Mouse (Mus musculus) embryonic facial prominence, embryonic 14.5 days (tissue): ENCODE results near the gene Ago1. TPM values are rescaled to one million over a fixed set of nuclear protein-coding genes. Genes with fewer than 3 reads are reported as not detected.

Source experiments
- ATAC-seq: fragments of 200-750 bp; cut with Nextera tagmentation; 2 replicates; pipeline ENCODE4 v1.8.0; 2017; ENCODE audit warnings: low read depth, moderate number of reproducible peaks, moderate TSS enrichment
- DNase-seq: peaks from one replicate; pipeline ENCODE4 v3.0.0-alpha.2; 2015; ENCODE audit warnings: low spot score
- H3K27ac ChIP-seq: fragments of 300-500 bp; sonication (generic); replicated peaks from 2 replicates; pipeline ENCODE4 v1.5.1; 2014; ENCODE audit warnings: low read depth, mild to moderate bottlenecking, low read length, moderate library complexity
- H3K27me3 ChIP-seq: fragments of 300-500 bp; sonication (generic); replicated peaks from 2 replicates; pipeline ENCODE4 v1.6.1; 2014; ENCODE audit warnings: low read length; ENCODE audit not compliant: control insufficient read depth, insufficient read depth
- H3K36me3 ChIP-seq: fragments of 300-500 bp; sonication (generic); 2 replicates; pipeline ENCODE4 v1.6.1; 2014; ENCODE audit warnings: low read length, mixed read lengths; ENCODE audit not compliant: control insufficient read depth, insufficient read depth
- H3K4me1 ChIP-seq: fragments of 300-500 bp; sonication (generic); 2 replicates; pipeline ENCODE4 v1.6.1; 2014; ENCODE audit warnings: antibody characterized with exemption, low read length; ENCODE audit not compliant: control insufficient read depth, insufficient read depth
- H3K4me2 ChIP-seq: fragments of 300-500 bp; sonication (generic); 2 replicates; pipeline ENCODE4 v1.6.1; 2014; ENCODE audit warnings: low read depth, mild to moderate bottlenecking, low read length, moderate library complexity, mixed read lengths
- H3K4me3 ChIP-seq: fragments of 300-500 bp; sonication (generic); 2 replicates; pipeline ENCODE4 v1.5.1; 2014; ENCODE audit warnings: low read depth, mild to moderate bottlenecking, low read length
- H3K9ac ChIP-seq: fragments of 300-500 bp; sonication (generic); 2 replicates; pipeline ENCODE4 v1.6.1; 2014; ENCODE audit warnings: low read depth, mild to moderate bottlenecking, low read length, moderate library complexity, mixed read lengths
- H3K9me3 ChIP-seq: fragments of 300-500 bp; sonication (generic); 2 replicates; pipeline ENCODE4 v1.6.1; 2016; ENCODE audit warnings: low read length; ENCODE audit not compliant: control insufficient read depth
- WGBS: fragments of 180-500 bp; shearing (Covaris S2); extraction: QIAGEN DNeasy Blood & Tissue Kit; methylation state at CpG from one replicate; pipeline ENCODE4 v1.1.7; 2014; 5-methylcytosine and 5-hydroxymethylcytosine counted together
- polyA plus RNA-seq: library from polyadenylated mRNA; unstranded; fragments of >200 nt; fragmentation: Nextera tagmentation; extraction: Ambion mirVana; gene quantifications from 2 replicates; pipeline ENCODE4 v1.2.1, GENCODE M21; 2014

Ago1 gene
- polyA plus RNA-seq, 1 experiment from 2014 or later = 6.9 TPM

- DNase-seq (no peak), ATAC-seq (no peak)
- Histone ChIP-seq H3K9ac (no peak overlapping the region), H3K4me1 (no peaks in the 10 kb centered on the region), H3K4me3 (no peak overlapping the region), H3K27me3 (no peaks in the 10 kb centered on the region), H3K9me3 (no peaks in the 10 kb centered on the region), H3K4me2 (no peak overlapping the region), H3K27ac (no peak overlapping the region), H3K36me3 (peaks cover 57% of the 10 kb centered on the region)
- 60% methylated on average over 5 of the region's 5 CpGs for WGBS
Measured at GRCm38 (mm10) chr4:126438261-126438660, 30.1 kb downstream of the Ago1 start.

GRCm38 (mm10) chr4:126436268-126436667, 32.1 kb downstream of the Ago1 start:
- Histone ChIP-seq H3K9me3 (no peaks in the 10 kb centered on the region), H3K4me1 (no peaks in the 10 kb centered on the region), H3K27ac (no peak overlapping the region), H3K4me2 (no peak overlapping the region), H3K27me3 (no peaks in the 10 kb centered on the region), H3K9ac (no peak overlapping the region), H3K4me3 (no peak overlapping the region), H3K36me3 (peaks cover 37% of the 10 kb centered on the region)
- ATAC-seq (no peak; the same call in 1 of the 2 replicates), DNase-seq (no peak)
- WGBS = 32% methylated on average over 2 of the region's 2 CpGs

DNA sequence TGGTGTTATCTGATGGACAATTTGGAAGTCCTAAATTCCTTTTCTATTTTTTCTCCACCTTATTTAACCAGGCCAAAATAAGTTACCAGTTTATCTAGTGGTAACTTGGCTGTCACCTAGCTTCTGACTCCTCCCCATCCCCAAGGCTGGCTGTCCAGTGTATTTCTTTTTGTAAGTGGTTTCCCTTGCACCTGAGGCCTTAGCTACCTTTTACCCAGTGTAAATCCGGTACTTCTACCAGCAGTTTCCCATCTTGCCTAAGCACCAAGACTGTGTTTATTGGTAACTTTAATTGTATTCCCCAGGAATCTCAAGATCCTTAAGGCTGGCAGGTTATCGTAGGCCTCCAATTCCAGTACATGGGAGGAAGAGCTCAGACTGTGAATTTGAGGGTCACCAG, 34.3 kb downstream of the Ago1 start:
- Histone ChIP-seq H3K27ac (no peak overlapping the region), H3K27me3 (no peaks in the 10 kb centered on the region), H3K9me3 (no peaks in the 10 kb centered on the region), H3K4me2 (no peak overlapping the region), H3K36me3 (peaks cover 20% of the 10 kb centered on the region), H3K4me1 (no peaks in the 10 kb centered on the region), H3K4me3 (no peak overlapping the region), H3K9ac (no peak overlapping the region)
- WGBS = 86% methylated on average over 2 of the region's 2 CpGs
- ATAC-seq = no peak
- no peak for DNase-seq

DNA sequence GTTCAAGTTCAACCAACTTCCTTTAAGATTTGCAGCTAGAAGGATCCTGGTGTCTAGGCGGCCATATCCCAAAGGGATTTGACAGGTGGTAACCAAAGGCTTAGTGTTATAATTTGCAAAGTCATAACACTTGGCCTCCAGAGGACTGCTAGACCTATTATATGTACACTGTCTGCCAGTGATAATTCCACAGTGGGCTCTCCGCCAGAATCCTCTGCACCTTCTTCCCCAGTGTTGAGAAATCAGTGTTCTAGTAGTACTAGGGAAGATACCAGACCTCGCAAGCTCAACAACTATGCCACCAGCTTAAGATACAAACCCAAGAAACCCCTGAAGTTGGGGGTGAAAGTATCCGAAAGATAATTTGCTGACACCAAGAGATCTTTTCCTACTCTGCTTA, 35.2 kb downstream of the Ago1 start:
- H3K27me3 ChIP-seq = no peaks in the 10 kb centered on the region
- DNase-seq (peak; percentile 38), ATAC-seq (no peak)
- H3K4me1 ChIP-seq = 0 out of 2 replicates have a peak, but pooled peaks cover 4% of the 10 kb centered on the region
- H3K36me3 ChIP-seq = peaks cover 12% of the 10 kb centered on the region
- no peak overlapping the region for H3K4me2 ChIP-seq
- H3K9ac ChIP-seq = no peak overlapping the region
- no peaks in the 10 kb centered on the region for H3K9me3 ChIP-seq
- H3K27ac ChIP-seq = no peak overlapping the region
- no peak overlapping the region for H3K4me3 ChIP-seq
- 78% methylated on average over 4 of the region's 4 CpGs for WGBS

GRCm38 (mm10) chr4:126431746-126432145, 36.6 kb downstream of the Ago1 start:
- no peaks in the 10 kb centered on the region for H3K27me3 ChIP-seq
- no peak overlapping the region for H3K4me3 ChIP-seq
- 83% methylated on average over 4 of the region's 4 CpGs for WGBS
- H3K4me2 ChIP-seq = no peak overlapping the region
- H3K4me1 ChIP-seq = 0 out of 2 replicates have a peak, but pooled peaks cover 4% of the 10 kb centered on the region
- ATAC-seq = no peak
- no peaks in the 10 kb centered on the region for H3K9me3 ChIP-seq
- no peaks in the 10 kb centered on the region for H3K36me3 ChIP-seq
- H3K27ac ChIP-seq = no peak overlapping the region
- no peak overlapping the region for H3K9ac ChIP-seq
- DNase-seq = no peak

GRCm38 (mm10) chr4:126429347-126430079, 38.9 kb downstream of the Ago1 start, which contains the start of gene Ago3:
Gene Ago3, minus strand, starts transcription at chr4:126429556.
- H3K9ac ChIP-seq = peak within 1 kb of the TSS; percentile 93
- H3K4me1 ChIP-seq = 0 out of 2 replicates have a peak, but pooled peaks cover 4% of the 10 kb centered on the region
- peak within 1 kb of the TSS; percentile 91 for H3K4me3 ChIP-seq
- H3K9me3 ChIP-seq = no peaks in the 10 kb centered on the region
- H3K27me3 ChIP-seq = no peaks in the 10 kb centered on the region
- under 1% methylated on average over 29 of the region's 65 CpGs for WGBS
- peak within 1 kb of the TSS; percentile 84 for H3K27ac ChIP-seq
- peak; percentile 97 for ATAC-seq
- DNase-seq = peak; percentile 93
- peak within 1 kb of the TSS; percentile 90 for H3K4me2 ChIP-seq
- no peaks in the 10 kb centered on the region for H3K36me3 ChIP-seq

DNA sequence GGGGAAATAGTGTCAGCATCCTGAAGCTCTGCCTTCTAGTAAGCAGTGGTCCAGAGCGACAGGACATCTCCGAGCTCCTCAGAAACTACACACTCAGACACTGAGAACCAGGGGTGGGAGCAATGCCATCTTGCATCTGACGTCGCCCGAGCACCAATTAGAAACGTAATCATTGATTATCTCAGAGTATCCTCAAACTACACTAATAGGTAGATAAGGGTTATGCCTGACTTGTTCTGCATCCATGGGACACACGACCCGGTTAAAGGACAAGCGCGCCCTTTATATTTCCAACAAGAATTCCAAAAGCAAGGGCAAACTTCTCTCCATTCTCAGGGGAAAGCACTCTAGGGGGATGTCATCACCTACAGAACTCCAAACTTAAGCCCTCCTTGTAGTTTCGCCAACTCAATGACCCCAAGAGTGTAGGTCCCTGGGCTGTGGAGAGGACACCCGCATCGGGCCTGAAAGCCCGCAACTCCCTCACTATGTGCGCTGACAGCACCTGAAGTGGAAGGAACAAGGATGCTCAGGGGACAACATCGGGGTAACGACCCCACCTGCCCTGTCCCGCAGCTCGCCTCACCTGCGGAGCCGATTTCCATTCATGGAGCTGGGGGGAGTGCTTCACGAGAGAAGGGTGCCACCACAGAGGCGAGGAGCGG, 39.6 kb downstream of the Ago1 start:
- H3K27ac ChIP-seq = peak overlapping the region; percentile 84
- 2% methylated on average over 24 of the region's 24 CpGs for WGBS
- no peak for DNase-seq
- ATAC-seq = peak; percentile 37
- H3K4me2 ChIP-seq = peak overlapping the region; percentile 90
- H3K9me3 ChIP-seq = no peaks in the 10 kb centered on the region
- H3K27me3 ChIP-seq = no peaks in the 10 kb centered on the region
- H3K36me3 ChIP-seq = no peaks in the 10 kb centered on the region
- 0 out of 2 replicates have a peak, but pooled peaks cover 4% of the 10 kb centered on the region for H3K4me1 ChIP-seq
- H3K4me3 ChIP-seq = peak overlapping the region; percentile 91
- H3K9ac ChIP-seq = peak overlapping the region; percentile 93

DNA sequence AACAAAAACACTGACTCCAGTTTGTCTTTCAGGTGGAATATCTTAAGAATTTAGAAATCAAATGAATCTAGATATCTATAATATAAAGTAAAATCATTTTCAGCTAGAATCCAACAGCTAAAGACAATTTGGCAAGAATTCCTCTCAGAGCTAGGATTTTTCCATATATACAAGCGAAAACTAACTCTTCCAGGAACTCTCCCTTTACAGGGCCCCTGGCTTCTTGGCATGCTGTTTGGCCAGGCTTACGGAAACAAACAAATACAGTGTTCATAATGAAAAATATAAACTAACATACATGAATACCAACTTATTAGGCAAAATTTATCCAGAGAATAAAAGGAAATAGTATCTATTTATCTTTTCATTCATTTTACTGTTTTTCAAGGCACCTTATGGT, 44.5 kb downstream of the Ago1 start:
- DNase-seq = peak; percentile 22
- H3K27me3 ChIP-seq = no peaks in the 10 kb centered on the region
- H3K27ac ChIP-seq = no peak overlapping the region
- no peak overlapping the region for H3K9ac ChIP-seq
- no peaks in the 10 kb centered on the region for H3K36me3 ChIP-seq
- no peak overlapping the region for H3K4me3 ChIP-seq
- H3K4me2 ChIP-seq = no peak overlapping the region
- no peak for ATAC-seq
- no peaks in the 10 kb centered on the region for H3K9me3 ChIP-seq
- WGBS = 74% methylated on average over 2 of the region's 2 CpGs
- H3K4me1 ChIP-seq = 0 out of 2 replicates have a peak, but pooled peaks cover 4% of the 10 kb centered on the region
